Mouse (Mus musculus) forebrain, embryonic 14.5 days (tissue): Measurements from ENCODE around the gene Gm16253. TPM values are rescaled to one million over a fixed set of nuclear protein-coding genes. Genes with fewer than 3 reads are reported as not detected.
A peak's percentile ranks its signal among the peaks of the same experiment; 100 is the strongest.

Experiments used
- ATAC-seq: fragments of 200-750 bp; cut with Nextera tagmentation; 2 replicates; pipeline ENCODE4 v1.8.0; 2017; ENCODE audit warnings: mild to moderate bottlenecking, moderate library complexity
- DNase-seq: peaks from one replicate; pipeline ENCODE4 v3.0.0-alpha.2; 2015; ENCODE audit warnings: low spot score
- H3K27ac ChIP-seq: fragments of 300-500 bp; sonication (generic); 2 replicates; pipeline ENCODE4 v1.5.1; 2014; ENCODE audit warnings: low read depth, mild to moderate bottlenecking, control low read depth, low read length, moderate library complexity
- H3K27me3 ChIP-seq: fragments of 300-500 bp; sonication (generic); replicated peaks from 2 replicates; pipeline ENCODE4 v1.6.1; 2014; ENCODE audit warnings: low read length, control low read depth, mixed read lengths; ENCODE audit not compliant: control insufficient read depth, insufficient read depth
- H3K36me3 ChIP-seq: fragments of 300-500 bp; sonication (generic); 2 replicates; pipeline ENCODE4 v1.6.1; 2014; ENCODE audit warnings: low read length, control low read depth; ENCODE audit not compliant: control insufficient read depth, insufficient read depth
- H3K4me1 ChIP-seq: fragments of 300-500 bp; sonication (generic); 2 replicates; pipeline ENCODE4 v1.6.1; 2014; ENCODE audit warnings: antibody characterized with exemption, low read length, control low read depth; ENCODE audit not compliant: control insufficient read depth, insufficient read depth
- H3K4me2 ChIP-seq: fragments of 300-500 bp; sonication (generic); 2 replicates; pipeline ENCODE4 v1.6.1; 2014; ENCODE audit warnings: mild to moderate bottlenecking, control low read depth, low read length
- H3K4me3 ChIP-seq: fragments of 300-500 bp; sonication (generic); 2 replicates; pipeline ENCODE4 v1.5.1; 2014; ENCODE audit warnings: low read depth, low read length, control low read depth
- H3K9ac ChIP-seq: fragments of 300-500 bp; sonication (generic); 2 replicates; pipeline ENCODE4 v1.6.1; 2014; ENCODE audit warnings: mild to moderate bottlenecking, low read length, control low read depth, moderate library complexity
- H3K9me3 ChIP-seq: fragments of 300-500 bp; sonication (generic); replicated peaks from 2 replicates; pipeline ENCODE4 v1.6.1; 2016; ENCODE audit warnings: low read length, control low read depth, mixed read lengths; ENCODE audit not compliant: control insufficient read depth
- WGBS: fragments of 180-500 bp; shearing (Covaris S2); extraction: QIAGEN DNeasy Blood & Tissue Kit; methylation state at CpG from one replicate; pipeline ENCODE4 v1.1.7; 2014; 5-methylcytosine and 5-hydroxymethylcytosine counted together
- polyA plus RNA-seq: library from polyadenylated mRNA; unstranded; fragments of >200 nt; fragmentation: Nextera tagmentation; extraction: Ambion mirVana; gene quantifications from 2 replicates; pipeline ENCODE4 v1.2.1, GENCODE M21; 2014

Gene Gm16253
- 0.45 TPM in 1 of 2 replicates, not detected in the other for polyA plus RNA-seq

DNA sequence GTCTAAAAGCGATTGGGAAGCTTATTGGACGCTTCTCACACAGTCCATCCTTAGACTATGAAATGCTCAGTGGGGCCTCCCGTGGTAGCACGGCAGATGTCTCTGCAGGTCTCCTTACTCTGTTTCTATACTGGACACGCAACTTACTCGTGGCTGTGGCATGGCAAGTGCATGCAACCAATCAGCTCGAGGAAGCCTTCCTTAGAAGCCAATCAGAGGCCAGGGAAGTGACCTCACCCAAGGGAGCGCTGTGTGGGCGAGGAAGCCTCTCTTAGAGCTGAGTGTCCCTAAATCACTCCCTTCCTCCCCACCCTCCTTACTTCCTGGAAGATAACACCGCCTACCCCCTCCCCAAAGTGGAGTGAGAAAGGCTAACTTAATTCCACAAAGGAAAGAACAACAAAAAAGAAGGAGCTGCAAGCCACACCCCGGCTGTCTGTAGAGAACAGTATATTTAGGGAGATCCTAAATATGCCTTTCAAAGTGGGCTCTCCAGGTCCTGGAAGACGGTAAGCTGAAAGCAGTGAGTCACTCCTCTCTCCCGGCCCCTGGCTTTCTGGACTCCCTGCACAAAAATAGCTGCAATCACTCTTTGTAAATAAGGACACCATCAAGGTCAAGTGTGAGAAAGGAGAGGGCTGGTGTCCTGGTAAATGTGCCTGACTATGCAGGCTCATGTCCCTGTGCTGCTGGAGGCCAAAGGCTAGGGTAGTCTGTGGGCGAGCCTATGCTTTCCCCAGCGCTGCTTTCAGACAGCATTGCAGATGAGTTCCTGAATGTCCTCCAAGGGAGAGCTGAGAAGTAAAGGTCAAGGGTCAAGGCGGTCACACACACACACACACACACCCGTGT, at the start of gene Gm16253:
Gene Gm16253, plus strand, starts transcription at position 295 of the 852 bp plus-strand sequence.
- H3K4me2 ChIP-seq, result peak within 1 kb of the TSS; percentile 34
- H3K9ac ChIP-seq, result no peak within 1 kb of the TSS
- H3K4me1 ChIP-seq, result peaks cover 4% of the 10 kb centered on the region; the same call in 1 of the 2 replicates
- peak within 1 kb of the TSS; percentile 4; the same call in 1 of the 2 replicates for H3K4me3 ChIP-seq
- H3K9me3 ChIP-seq, result no peaks in the 10 kb centered on the region
- WGBS, result 41% methylated on average over 17 of the region's 17 CpGs
- H3K27me3 ChIP-seq, result no peaks in the 10 kb centered on the region
- no peaks in the 10 kb centered on the region for H3K36me3 ChIP-seq
- DNase-seq (peak; percentile 87), ATAC-seq (peak; percentile 83)
- peak within 1 kb of the TSS; percentile 27; the same call in 1 of the 2 replicates for H3K27ac ChIP-seq

DNA sequence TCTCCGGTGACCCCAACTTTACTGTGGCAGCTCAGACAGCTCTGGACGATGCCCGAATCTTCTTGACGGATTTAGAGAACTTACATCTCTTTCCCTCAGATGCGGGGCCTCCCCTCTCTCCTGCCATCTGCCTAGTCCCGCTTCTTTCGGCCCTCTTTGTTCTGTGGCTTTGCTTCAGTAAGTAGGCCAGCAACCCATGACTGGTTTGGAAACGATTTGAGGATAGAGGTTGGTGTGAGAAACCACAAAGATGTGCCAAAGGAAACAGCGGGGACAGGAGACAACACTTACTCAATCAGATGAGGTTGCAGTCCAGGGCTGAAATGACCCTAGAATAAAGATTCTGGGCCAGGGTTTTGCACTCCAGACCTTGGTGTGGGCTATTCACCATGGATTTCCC, 48.3 kb upstream of the Gm16253 start:
- Histone ChIP-seq H3K27me3 (peaks cover 18% of the 10 kb centered on the region; the same call in 1 of the 2 replicates), H3K4me1 (peaks cover 4% of the 10 kb centered on the region; the same call in 1 of the 2 replicates), H3K9ac (no peak overlapping the region), H3K27ac (no peak overlapping the region), H3K4me3 (no peak overlapping the region), H3K4me2 (no peak overlapping the region), H3K9me3 (no peaks in the 10 kb centered on the region), H3K36me3 (no peaks in the 10 kb centered on the region)
- DNase-seq, result no peak
- 54% methylated on average over 9 of the region's 9 CpGs for WGBS
- no peak for ATAC-seq

DNA sequence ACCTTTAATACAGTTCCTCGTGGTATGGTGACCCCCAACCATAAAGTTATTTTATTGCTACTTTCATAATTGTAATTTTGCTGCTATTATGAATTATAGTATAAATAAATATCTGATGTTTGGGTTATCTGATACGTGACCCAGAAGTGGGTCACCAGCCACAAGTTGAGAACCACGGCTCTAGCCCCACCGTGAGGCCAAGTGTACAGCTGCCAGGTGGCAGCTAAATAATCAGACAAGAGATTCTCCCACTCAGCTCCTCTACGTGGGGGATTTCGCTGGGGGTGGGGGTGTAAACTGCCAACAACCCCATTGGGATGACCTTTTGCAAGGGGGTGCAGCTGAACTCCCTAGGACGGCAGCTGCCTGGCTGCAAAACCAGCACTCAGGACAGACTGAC, 44.7 kb upstream of the Gm16253 start:
- ATAC-seq (no peak), DNase-seq (no peak)
- WGBS, result 75% methylated on average over 7 of the region's 7 CpGs
- H3K27ac ChIP-seq, result no peak overlapping the region
- H3K4me3 ChIP-seq, result no peak overlapping the region
- 0 out of 2 replicates have a peak, but pooled peaks cover 10% of the 10 kb centered on the region for H3K27me3 ChIP-seq
- no peaks in the 10 kb centered on the region for H3K36me3 ChIP-seq
- peaks cover 4% of the 10 kb centered on the region; the same call in 1 of the 2 replicates for H3K4me1 ChIP-seq
- no peak overlapping the region for H3K4me2 ChIP-seq
- H3K9me3 ChIP-seq, result no peaks in the 10 kb centered on the region
- H3K9ac ChIP-seq, result no peak overlapping the region

DNA sequence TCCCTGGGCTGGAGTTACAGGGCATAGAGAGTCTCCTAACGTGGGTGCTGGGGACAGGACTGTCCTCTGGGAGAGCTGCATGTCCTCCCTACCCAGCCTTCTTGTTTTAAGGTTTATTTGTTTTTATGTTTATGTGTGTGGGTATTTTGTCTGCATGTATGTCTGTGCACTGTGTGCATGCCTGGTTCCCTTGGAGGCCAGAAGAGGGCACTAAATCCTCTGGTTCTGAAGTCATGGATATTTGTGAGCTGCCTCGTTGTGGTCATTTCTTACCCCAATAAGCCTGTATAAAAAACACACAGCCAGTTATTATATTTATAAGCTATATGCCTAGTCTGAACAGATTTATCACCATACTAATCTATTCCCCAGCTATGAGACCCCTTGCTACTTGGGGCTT, 42.5 kb upstream of the Gm16253 start:
- 54% methylated on average over 2 of the region's 2 CpGs for WGBS
- Histone ChIP-seq H3K27me3 (no peaks in the 10 kb centered on the region), H3K27ac (no peak overlapping the region), H3K4me3 (no peak overlapping the region), H3K9me3 (no peaks in the 10 kb centered on the region), H3K4me2 (no peak overlapping the region), H3K36me3 (no peaks in the 10 kb centered on the region), H3K9ac (no peak overlapping the region), H3K4me1 (no peaks in the 10 kb centered on the region)
- ATAC-seq (no peak), DNase-seq (no peak)

DNA sequence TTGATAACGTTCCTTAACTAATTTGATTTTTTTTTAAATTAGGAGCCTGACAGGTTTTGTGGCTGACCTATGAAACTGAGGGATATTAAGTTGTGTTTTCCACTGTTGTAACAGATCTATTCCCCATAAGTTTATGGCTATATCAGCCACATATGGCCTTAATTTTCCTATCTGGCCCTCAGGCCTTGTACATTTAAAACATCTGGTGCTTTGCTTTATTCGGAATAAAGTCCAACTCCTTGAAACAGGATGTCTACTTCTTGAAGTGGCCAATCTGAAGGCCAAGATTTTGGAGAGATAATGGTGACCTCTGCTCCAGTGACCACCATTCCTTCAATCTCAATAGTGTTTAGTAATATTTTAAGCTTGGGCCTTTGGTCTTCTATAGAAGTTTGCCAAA, 37.5 kb upstream of the Gm16253 start:
- ATAC-seq, result no peak
- WGBS, result 83% methylated on average over 2 of the region's 2 CpGs

DNA sequence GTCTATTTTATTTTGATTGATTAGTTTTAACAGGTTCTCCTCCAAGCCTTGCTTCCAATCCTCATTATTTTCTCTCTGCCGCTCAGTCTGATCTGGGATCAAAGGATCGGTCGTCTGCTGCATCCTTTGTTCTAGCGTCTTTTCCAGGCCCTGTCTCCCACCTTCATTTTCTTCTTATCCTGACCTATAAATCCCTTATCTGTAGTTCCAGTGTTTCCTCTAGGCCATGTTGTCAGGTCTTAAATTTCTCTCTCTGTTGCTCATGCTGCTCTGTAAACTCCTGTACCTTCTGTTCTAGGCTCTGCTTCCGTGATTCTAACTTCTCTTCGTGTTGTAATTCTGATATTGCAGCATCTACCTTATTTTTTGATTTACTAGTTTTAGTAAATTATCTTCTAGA, 36.0 kb upstream of the Gm16253 start:
- ATAC-seq (no peak), DNase-seq (no peak)
- no peaks in the 10 kb centered on the region for H3K36me3 ChIP-seq
- no peaks in the 10 kb centered on the region for H3K27me3 ChIP-seq
- H3K27ac ChIP-seq, result no peak overlapping the region
- WGBS, result 28% methylated on average over 6 of the region's 6 CpGs
- no peak overlapping the region for H3K9ac ChIP-seq
- H3K9me3 ChIP-seq, result no peaks in the 10 kb centered on the region
- no peak overlapping the region for H3K4me3 ChIP-seq
- H3K4me1 ChIP-seq, result no peaks in the 10 kb centered on the region
- no peak overlapping the region for H3K4me2 ChIP-seq

More for the DNA sequence above, 37.5 kb upstream of the Gm16253 start:
- no peaks in the 10 kb centered on the region for H3K36me3 ChIP-seq
- no peaks in the 10 kb centered on the region for H3K9me3 ChIP-seq
- no peak overlapping the region for H3K9ac ChIP-seq
- no peaks in the 10 kb centered on the region for H3K4me1 ChIP-seq
- H3K4me3 ChIP-seq, result no peak overlapping the region
- H3K27ac ChIP-seq, result no peak overlapping the region
- DNase-seq, result no peak
- H3K4me2 ChIP-seq, result no peak overlapping the region
- no peaks in the 10 kb centered on the region for H3K27me3 ChIP-seq

DNA sequence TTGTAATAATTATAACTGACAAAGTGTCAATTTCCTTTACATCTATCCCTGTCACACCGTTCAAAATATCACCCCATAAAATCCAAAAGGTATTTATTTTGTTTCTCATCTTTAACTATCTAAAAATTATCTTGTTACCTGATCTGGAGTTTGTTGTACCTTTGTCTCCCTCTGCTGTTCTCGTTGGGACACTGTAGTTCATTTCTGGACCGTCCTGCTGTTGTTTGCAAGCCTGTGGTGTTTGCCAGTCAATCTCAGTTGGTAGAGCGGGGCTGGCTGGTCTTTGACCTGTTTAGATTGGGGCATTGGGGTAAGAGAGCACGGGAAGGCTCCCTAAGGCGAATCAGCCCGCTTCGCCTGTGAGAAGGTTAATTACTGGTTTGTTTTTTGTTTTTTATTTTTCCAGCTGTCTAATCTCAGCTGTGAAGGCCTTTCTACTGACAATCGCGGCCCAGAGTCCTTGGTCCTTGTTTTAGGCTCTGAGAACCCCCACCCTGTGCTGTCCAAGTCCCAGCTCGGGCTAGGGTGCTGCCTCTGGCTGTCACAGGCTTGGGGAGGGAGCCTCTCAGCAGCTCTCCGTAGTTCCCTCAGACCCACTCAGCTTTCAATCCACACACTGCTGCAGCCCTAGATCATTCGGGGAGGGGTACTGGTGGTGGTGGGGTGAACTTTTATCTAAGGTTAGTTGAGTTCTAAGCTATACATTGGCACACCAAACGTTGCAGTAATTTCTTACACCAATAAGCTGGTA, 35.3 kb upstream of the Gm16253 start:
- no peak overlapping the region for H3K4me3 ChIP-seq
- no peaks in the 10 kb centered on the region for H3K4me1 ChIP-seq
- DNase-seq (peak; percentile 45), ATAC-seq (no peak)
- no peaks in the 10 kb centered on the region for H3K9me3 ChIP-seq
- no peak overlapping the region for H3K27ac ChIP-seq
- 20% methylated on average over 14 of the region's 14 CpGs for WGBS
- H3K27me3 ChIP-seq, result no peaks in the 10 kb centered on the region
- no peaks in the 10 kb centered on the region for H3K36me3 ChIP-seq
- no peak overlapping the region for H3K4me2 ChIP-seq
- 0 out of 2 replicates have a peak overlapping the region, but pooled peaks have one; percentile 29 for H3K9ac ChIP-seq

DNA sequence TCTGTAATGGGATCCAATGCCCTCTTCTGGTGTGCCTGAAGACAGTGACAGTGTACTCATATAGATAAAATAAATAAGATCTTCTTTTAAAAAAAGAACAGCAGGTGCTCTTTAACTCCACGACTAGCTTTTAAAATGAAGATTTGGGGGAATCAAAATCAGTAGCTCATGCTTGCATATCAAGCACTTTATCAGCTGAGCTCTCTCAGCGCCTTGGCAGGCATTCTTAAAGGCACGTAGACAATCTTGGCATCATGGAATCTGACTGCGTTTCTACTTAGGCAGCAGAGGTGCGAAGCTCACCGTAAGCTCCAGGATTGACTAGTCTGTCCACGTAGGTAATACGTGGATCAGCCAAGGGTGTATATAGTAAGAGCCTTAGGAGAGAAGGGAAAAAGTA, 34.2 kb upstream of the Gm16253 start:
- no peaks in the 10 kb centered on the region for H3K27me3 ChIP-seq
- peak; percentile 27 for DNase-seq
- H3K9ac ChIP-seq, result no peak overlapping the region
- no peaks in the 10 kb centered on the region for H3K4me1 ChIP-seq
- no peaks in the 10 kb centered on the region for H3K9me3 ChIP-seq
- no peak overlapping the region for H3K27ac ChIP-seq
- ATAC-seq, result no peak
- H3K4me2 ChIP-seq, result no peak overlapping the region
- WGBS, result 79% methylated on average over 8 of the region's 8 CpGs
- H3K36me3 ChIP-seq, result no peaks in the 10 kb centered on the region
- H3K4me3 ChIP-seq, result no peak overlapping the region
